Mouse (Mus musculus) ovary, adult 18-20 months (tissue): ENCODE data around the gene 2810408A11Rik.

ENCODE experiments used
- DNase-seq: peaks from one replicate; pipeline ENCODE4 v3.0.0; 2022; ENCODE audit warnings: low spot score, mixed read lengths

The 2810408A11Rik gene

GRCm38 (mm10) chr11:69912716-69913530 lies 12.1 kb upstream of the 2810408A11Rik start:
- DNase-seq = no peak

GRCm38 (mm10) chr11:69911701-69912100 lies 10.9 kb upstream of the 2810408A11Rik start:
- DNase-seq = no peak

GRCm38 (mm10) chr11:69910781-69911560 lies 10.2 kb upstream of the 2810408A11Rik start:
- no peak for DNase-seq

- no peak for DNase-seq
Observed at GRCm38 (mm10) chr11:69910177-69910576, 9.4 kb upstream of the 2810408A11Rik start.

GRCm38 (mm10) chr11:69909174-69909573 lies 8.4 kb upstream of the 2810408A11Rik start:
- DNase-seq = no peak

GRCm38 (mm10) chr11:69908645-69909044 lies 7.9 kb upstream of the 2810408A11Rik start:
- no peak for DNase-seq

- DNase-seq = no peak
Observed at GRCm38 (mm10) chr11:69904311-69904710, 3.5 kb upstream of the 2810408A11Rik start.

- DNase-seq = peak; percentile 1
Observed at GRCm38 (mm10) chr11:69902972-69903371, 2.2 kb upstream of the 2810408A11Rik start.

- DNase-seq = peak; percentile 1
Observed at GRCm38 (mm10) chr11:69901993-69902392, 1.2 kb upstream of the 2810408A11Rik start.

- peak; percentile 97 for DNase-seq
Observed at GRCm38 (mm10) chr11:69901406-69901846, 639 bp upstream of the 2810408A11Rik start.

GRCm38 (mm10) chr11:69899870-69900269 lies 917 bp downstream of the 2810408A11Rik start:
- no peak for DNase-seq

- no peak for DNase-seq
Observed at GRCm38 (mm10) chr11:69895291-69895690, 5.5 kb downstream of the 2810408A11Rik start, which contains the start of gene Acap1. Acap1 (minus strand) TSS chr11:69895539.

- no peak for DNase-seq
Observed at GRCm38 (mm10) chr11:69894671-69895070, 6.1 kb downstream of the 2810408A11Rik start.

- DNase-seq = no peak
Observed at GRCm38 (mm10) chr11:69891482-69891881, 9.3 kb downstream of the 2810408A11Rik start.

GRCm38 (mm10) chr11:69886907-69887635 lies 13.7 kb downstream of the 2810408A11Rik start:
- no peak for DNase-seq

- no peak for DNase-seq
Observed at GRCm38 (mm10) chr11:69884663-69885062, 16.1 kb downstream of the 2810408A11Rik start.

- no peak for DNase-seq
Observed at GRCm38 (mm10) chr11:69884240-69884639, 16.5 kb downstream of the 2810408A11Rik start.

GRCm38 (mm10) chr11:69883527-69884151 lies 17.1 kb downstream of the 2810408A11Rik start:
- DNase-seq = no peak

GRCm38 (mm10) chr11:69883066-69883465 lies 17.7 kb downstream of the 2810408A11Rik start:
- DNase-seq = no peak

GRCm38 (mm10) chr11:69881787-69882670 lies 18.8 kb downstream of the 2810408A11Rik start:
- DNase-seq = no peak
